Mouse (Mus musculus): ENCODE results near the gene Usp10.

Gene Usp10

GRCm38 (mm10) chr8:119909944-119910546 is at the start of gene Usp10:
Usp10 (plus strand) TSS chr8:119910360.
- DNase-seq (ENCODE audit: low read depth, low spot score), result no peak

GRCm38 (mm10) chr8:119861706-119862389 is 48.3 kb upstream of the Usp10 start, which contains the start of gene Klhl36:
Klhl36 (plus strand) TSS chr8:119862266.
- DNase-seq (ENCODE audit: low read depth, low spot score), result peak; percentile 95

- DNase-seq (ENCODE audit: low read depth, low spot score), result no peak
Observed at GRCm38 (mm10) chr8:119862390-119862734, 47.8 kb upstream of the Usp10 start.

- DNase-seq (ENCODE audit: low read depth, low spot score), result no peak
Observed at GRCm38 (mm10) chr8:119862749-119863148, 47.4 kb upstream of the Usp10 start.

GRCm38 (mm10) chr8:119869616-119870015 is 40.5 kb upstream of the Usp10 start:
- DNase-seq (ENCODE audit: low read depth, low spot score), result no peak

GRCm38 (mm10) chr8:119873181-119873580 is 37.0 kb upstream of the Usp10 start:
- DNase-seq (ENCODE audit: low read depth, low spot score), result no peak

- no peak for DNase-seq (ENCODE audit: low read depth, low spot score)
Observed at GRCm38 (mm10) chr8:119881301-119881700, 28.9 kb upstream of the Usp10 start.

- DNase-seq (ENCODE audit: low read depth, low spot score), result no peak
Observed at GRCm38 (mm10) chr8:119881917-119882316, 28.2 kb upstream of the Usp10 start.

- DNase-seq (ENCODE audit: low read depth, low spot score), result no peak
Observed at GRCm38 (mm10) chr8:119883281-119883680, 26.9 kb upstream of the Usp10 start.

- no peak for DNase-seq (ENCODE audit: low read depth, low spot score)
Observed at GRCm38 (mm10) chr8:119885612-119886011, 24.5 kb upstream of the Usp10 start.

- DNase-seq (ENCODE audit: low read depth, low spot score), result peak; percentile 50
Observed at GRCm38 (mm10) chr8:119887130-119887529, 23.0 kb upstream of the Usp10 start.

GRCm38 (mm10) chr8:119888012-119888411 is 22.1 kb upstream of the Usp10 start:
- DNase-seq (ENCODE audit: low read depth, low spot score), result no peak

- no peak for DNase-seq (ENCODE audit: low read depth, low spot score)
Observed at GRCm38 (mm10) chr8:119897069-119897468, 13.1 kb upstream of the Usp10 start.

GRCm38 (mm10) chr8:119897933-119898332 is 12.2 kb upstream of the Usp10 start:
- no peak for DNase-seq (ENCODE audit: low read depth, low spot score)

GRCm38 (mm10) chr8:119901349-119901748 is 8.8 kb upstream of the Usp10 start:
- DNase-seq (ENCODE audit: low read depth, low spot score), result no peak

- no peak for DNase-seq (ENCODE audit: low read depth, low spot score)
Observed at GRCm38 (mm10) chr8:119901952-119902351, 8.2 kb upstream of the Usp10 start.

- no peak for DNase-seq (ENCODE audit: low read depth, low spot score)
Observed at GRCm38 (mm10) chr8:119904323-119904911, 5.7 kb upstream of the Usp10 start.

GRCm38 (mm10) chr8:119910547-119911257 is 542 bp downstream of the Usp10 start, which contains the start of gene Gm20388:
Gm20388 (plus strand) TSS chr8:119910841.
- DNase-seq (ENCODE audit: low read depth, low spot score), result peak; percentile 92

- DNase-seq (ENCODE audit: low read depth, low spot score), result peak; percentile 70
Observed at GRCm38 (mm10) chr8:119911258-119911962, 1.2 kb downstream of the Usp10 start.

GRCm38 (mm10) chr8:119912643-119913042 is 2.5 kb downstream of the Usp10 start:
- DNase-seq (ENCODE audit: low read depth, low spot score), result no peak

- DNase-seq (ENCODE audit: low read depth, low spot score), result peak; percentile 23
Observed at GRCm38 (mm10) chr8:119913181-119913580, 3.0 kb downstream of the Usp10 start.

- DNase-seq (ENCODE audit: low read depth, low spot score), result no peak
Observed at GRCm38 (mm10) chr8:119914161-119914560, 4.0 kb downstream of the Usp10 start.
